Mouse (Mus musculus) hindbrain, embryonic 16.5 days (tissue): ENCODE results near the gene Cyth1. TPM values are rescaled to one million over a fixed set of nuclear protein-coding genes. Genes with fewer than 3 reads are reported as not detected.

ENCODE experiments used
- ATAC-seq: fragments of 200-750 bp; cut with Nextera tagmentation; 2 replicates; pipeline ENCODE4 v1.8.0; 2017; ENCODE audit warnings: moderate TSS enrichment, moderate library complexity
- H3K27ac ChIP-seq: fragments of 300-500 bp; sonication (generic); 2 replicates; pipeline ENCODE4 v1.5.1; 2014; ENCODE audit warnings: low read depth, mild to moderate bottlenecking, control low read depth, low read length, moderate library complexity
- H3K27me3 ChIP-seq: fragments of 300-500 bp; sonication (generic); replicated peaks from 2 replicates; pipeline ENCODE4 v1.6.1; 2014; ENCODE audit warnings: low read length; ENCODE audit not compliant: control insufficient read depth, insufficient read depth
- H3K36me3 ChIP-seq: fragments of 300-500 bp; sonication (generic); 2 replicates; pipeline ENCODE4 v1.6.1; 2014; ENCODE audit warnings: mild to moderate bottlenecking, low read length, moderate library complexity, mixed read lengths; ENCODE audit not compliant: control insufficient read depth, insufficient read depth
- H3K4me1 ChIP-seq: fragments of 300-500 bp; sonication (generic); 2 replicates; pipeline ENCODE4 v1.6.1; 2014; ENCODE audit warnings: low read depth, low read length; ENCODE audit not compliant: control insufficient read depth, insufficient read depth
- H3K4me2 ChIP-seq: fragments of 300-500 bp; sonication (generic); 2 replicates; pipeline ENCODE4 v1.6.1; 2014; ENCODE audit warnings: mild to moderate bottlenecking, low read length, control low read depth, moderate library complexity
- H3K4me3 ChIP-seq: fragments of 300-500 bp; sonication (generic); 2 replicates; pipeline ENCODE4 v1.5.1; 2014; ENCODE audit warnings: mild to moderate bottlenecking, low read length, control low read depth, moderate library complexity
- H3K9ac ChIP-seq: fragments of 300-500 bp; sonication (generic); 2 replicates; pipeline ENCODE4 v1.6.1; 2014; ENCODE audit warnings: low read depth, mild to moderate bottlenecking, control low read depth, low read length, moderate library complexity
- H3K9me3 ChIP-seq: fragments of 300-500 bp; sonication (generic); 2 replicates; pipeline ENCODE4 v1.6.1; 2014; ENCODE audit warnings: mild to moderate bottlenecking, low read length, moderate library complexity; ENCODE audit not compliant: control insufficient read depth
- WGBS: fragments of 180-500 bp; shearing (Covaris S2); extraction: QIAGEN DNeasy Blood & Tissue Kit; methylation state at CpG from one replicate; pipeline ENCODE4 v1.1.7; 2014; 5-methylcytosine and 5-hydroxymethylcytosine counted together
- polyA plus RNA-seq: library from polyadenylated mRNA; unstranded; fragments of >200 nt; fragmentation: Nextera tagmentation; extraction: Ambion mirVana; gene quantifications from 2 replicates; pipeline ENCODE4 v1.2.1, GENCODE M21; 2015

Gene Cyth1
- polyA plus RNA-seq, 1 experiment from 2014 or later = 19.7 TPM

GRCm38 (mm10) chr11:118101133-118101532 lies 147.3 kb downstream of the Cyth1 start:
- 51% methylated on average over 9 of the region's 9 CpGs for WGBS
- Histone ChIP-seq H3K4me1 (no peaks in the 10 kb centered on the region), H3K9ac (no peak overlapping the region), H3K27ac (no peak overlapping the region), H3K36me3 (no peaks in the 10 kb centered on the region), H3K27me3 (no peaks in the 10 kb centered on the region), H3K9me3 (no peaks in the 10 kb centered on the region), H3K4me2 (no peak overlapping the region), H3K4me3 (no peak overlapping the region)
- ATAC-seq = no peak

- H3K9me3 ChIP-seq = no peaks in the 10 kb centered on the region
- no peaks in the 10 kb centered on the region for H3K27me3 ChIP-seq
- 60% methylated on average over 2 of the region's 2 CpGs for WGBS
These were observed 151.7 kb downstream of the Cyth1 start for GRCm38 (mm10) chr11:118096736-118097135.

GRCm38 (mm10) chr11:118095004-118095403 lies 153.4 kb downstream of the Cyth1 start:
- Histone ChIP-seq H3K9ac (no peak overlapping the region), H3K4me2 (no peak overlapping the region), H3K27ac (no peak overlapping the region), H3K4me1 (no peaks in the 10 kb centered on the region), H3K27me3 (no peaks in the 10 kb centered on the region), H3K9me3 (0 out of 2 replicates have a peak, but pooled peaks cover 3% of the 10 kb centered on the region), H3K4me3 (no peak overlapping the region), H3K36me3 (no peaks in the 10 kb centered on the region)
- ATAC-seq = no peak
- 85% methylated on average over 9 of the region's 9 CpGs for WGBS

More at GRCm38 (mm10) chr11:118096736-118097135, 151.7 kb downstream of the Cyth1 start:
- H3K4me2 ChIP-seq = no peak overlapping the region
- no peaks in the 10 kb centered on the region for H3K4me1 ChIP-seq
- H3K36me3 ChIP-seq = no peaks in the 10 kb centered on the region
- no peak overlapping the region for H3K9ac ChIP-seq
- no peak for ATAC-seq
- no peak overlapping the region for H3K4me3 ChIP-seq
- H3K27ac ChIP-seq = no peak overlapping the region

GRCm38 (mm10) chr11:118091002-118091670 lies 157.3 kb downstream of the Cyth1 start:
- Histone ChIP-seq H3K27me3 (no peaks in the 10 kb centered on the region), H3K4me3 (no peak overlapping the region), H3K9me3 (0 out of 2 replicates have a peak, but pooled peaks cover 3% of the 10 kb centered on the region), H3K27ac (no peak overlapping the region), H3K9ac (no peak overlapping the region), H3K4me2 (no peak overlapping the region), H3K36me3 (no peaks in the 10 kb centered on the region), H3K4me1 (no peaks in the 10 kb centered on the region)
- 88% methylated on average over 23 of the region's 23 CpGs for WGBS
- no peak for ATAC-seq

- Histone ChIP-seq H3K4me2 (no peak overlapping the region), H3K4me3 (no peak overlapping the region), H3K36me3 (no peaks in the 10 kb centered on the region), H3K4me1 (no peaks in the 10 kb centered on the region), H3K27ac (no peak overlapping the region), H3K9me3 (0 out of 2 replicates have a peak, but pooled peaks cover 3% of the 10 kb centered on the region), H3K27me3 (no peaks in the 10 kb centered on the region), H3K9ac (no peak overlapping the region)
- WGBS = 88% methylated on average over 19 of the region's 19 CpGs
- no peak for ATAC-seq
These were observed 159.5 kb downstream of the Cyth1 start for GRCm38 (mm10) chr11:118088896-118089295.

GRCm38 (mm10) chr11:118085961-118086360 lies 162.4 kb downstream of the Cyth1 start:
- Histone ChIP-seq H3K36me3 (no peaks in the 10 kb centered on the region), H3K9ac (no peak overlapping the region), H3K27ac (no peak overlapping the region), H3K4me3 (no peak overlapping the region), H3K27me3 (no peaks in the 10 kb centered on the region), H3K4me2 (no peak overlapping the region), H3K4me1 (no peaks in the 10 kb centered on the region), H3K9me3 (0 out of 2 replicates have a peak, but pooled peaks cover 3% of the 10 kb centered on the region)
- no peak for ATAC-seq
- WGBS = 80% methylated on average over 8 of the region's 8 CpGs

- Histone ChIP-seq H3K27me3 (no peaks in the 10 kb centered on the region), H3K9me3 (0 out of 2 replicates have a peak, but pooled peaks cover under 1% of the 10 kb centered on the region), H3K27ac (no peak overlapping the region), H3K4me3 (no peak overlapping the region), H3K4me1 (no peaks in the 10 kb centered on the region), H3K9ac (no peak overlapping the region), H3K4me2 (no peak overlapping the region), H3K36me3 (no peaks in the 10 kb centered on the region)
- WGBS = 83% methylated on average over 4 of the region's 4 CpGs
- ATAC-seq = no peak
These were observed 163.2 kb downstream of the Cyth1 start for GRCm38 (mm10) chr11:118085176-118085575.

GRCm38 (mm10) chr11:118084266-118084665 lies 164.1 kb downstream of the Cyth1 start:
- no peak overlapping the region for H3K27ac ChIP-seq
- H3K36me3 ChIP-seq = no peaks in the 10 kb centered on the region
- H3K4me2 ChIP-seq = no peak overlapping the region
- no peak overlapping the region for H3K4me3 ChIP-seq
- H3K9me3 ChIP-seq = no peaks in the 10 kb centered on the region
- ATAC-seq = no peak
- no peaks in the 10 kb centered on the region for H3K4me1 ChIP-seq
- no peaks in the 10 kb centered on the region for H3K27me3 ChIP-seq
- H3K9ac ChIP-seq = no peak overlapping the region
- 82% methylated on average over 3 of the region's 3 CpGs for WGBS

- WGBS = 8% methylated on average over 6 of the region's 6 CpGs
These were observed 164.6 kb downstream of the Cyth1 start for GRCm38 (mm10) chr11:118083811-118084210.

More at GRCm38 (mm10) chr11:118083811-118084210, 164.6 kb downstream of the Cyth1 start:
- Histone ChIP-seq H3K27me3 (no peaks in the 10 kb centered on the region), H3K4me1 (no peaks in the 10 kb centered on the region), H3K4me3 (no peak overlapping the region), H3K36me3 (no peaks in the 10 kb centered on the region), H3K27ac (no peak overlapping the region), H3K9ac (no peak overlapping the region), H3K9me3 (no peaks in the 10 kb centered on the region), H3K4me2 (no peak overlapping the region)
- no peak for ATAC-seq
